Comparison of ENCODE assay signal across 9 mouse cellular contexts in the genomic region with DNA sequence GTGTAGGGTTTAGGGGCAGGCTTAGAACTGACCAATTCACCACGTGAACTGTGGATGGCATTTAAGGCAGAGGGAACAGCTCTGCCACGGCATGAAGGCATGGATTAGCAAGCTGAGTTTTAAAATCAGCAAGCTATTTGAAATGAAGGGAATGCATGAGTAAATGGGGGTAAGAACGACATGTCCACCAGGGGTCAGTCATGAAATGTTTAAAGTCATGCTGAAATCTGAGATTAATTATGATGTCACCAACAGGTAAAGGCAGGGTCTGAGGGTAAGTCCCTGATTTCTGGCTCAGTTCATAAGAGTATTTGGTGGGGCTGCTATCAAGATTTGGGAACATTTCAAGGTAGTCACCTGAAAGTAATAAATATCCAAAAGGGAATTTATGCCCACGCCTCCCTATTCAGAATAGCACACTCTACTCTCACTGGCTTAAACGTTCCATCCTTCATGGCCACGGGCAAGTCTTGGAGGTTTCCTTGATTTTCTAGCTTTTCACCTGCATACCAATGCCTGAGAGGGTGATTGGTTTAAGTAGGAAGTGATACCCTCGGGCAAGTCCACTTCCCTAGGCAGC. TPM values are rescaled to one million over a fixed set of nuclear protein-coding genes. Genes with fewer than 3 reads are reported as not detected.
DNase-seq lines count a peak whose midpoint lies in the region; ATAC-seq and TF ChIP-seq lines count a peak whose summit lies in the region.
"Had no signal": no experiment of that assay in that cellular context is flagged by ENCODE, and none has a peak within 500 bp of the region (broad histone marks: within the 10 kb centered on the region; RNA-seq: fewer than 3 reads in every experiment).

No protein-coding gene starts in this region.

- no peak for TF ChIP-seq CTCF in olfactory bulb, adult 2 months (IDR thresholded peaks at IDR 0.05; ENCODE audit: insufficient read depth, low read depth, low read length)

- peak; percentile 54 for DNase-seq in gastrocnemius, adult 18-20 months (ENCODE audit: low spot score)
- no peak for DNase-seq in gastrocnemius, adult 8-10 months (ENCODE audit: low spot score in 2 of 2)
- peak; percentile 62 for DNase-seq in forebrain, embryonic 14.5 days (ENCODE audit: low spot score)
- peak; percentile 76 for DNase-seq in induced T-regulatory cell, adult 2 months (ENCODE audit: low read depth)
- DNase-seq in lung, adult 18-20 months, result peak; percentile 11 to 44
- no peak for DNase-seq in thymus, postnatal 25 days

- H3K27ac ChIP-seq in forebrain, embryonic 14.5 days (ENCODE audit: low read depth, low read length), result peak overlapping the region; percentile 78; the same call in 1 of the 2 replicates
- H3K27ac ChIP-seq in olfactory bulb, adult 2 months (ENCODE audit: insufficient read depth, low read depth, low read length), result peak overlapping the region; percentile 95

- no peaks in the 10 kb centered on the region for H3K9me3 ChIP-seq in forebrain, embryonic 14.5 days (replicated peaks; ENCODE audit: control insufficient read depth, low read length)

- no peaks in the 10 kb centered on the region for H3K36me3 ChIP-seq in forebrain, embryonic 14.5 days (ENCODE audit: control insufficient read depth, insufficient read depth, low read length)

- no peaks in the 10 kb centered on the region for H3K27me3 ChIP-seq in forebrain, embryonic 14.5 days (replicated peaks; ENCODE audit: control insufficient read depth, insufficient read depth, low read length)

- H3K4me3 ChIP-seq in forebrain, embryonic 14.5 days (ENCODE audit: low read depth, low read length), result peak overlapping the region; percentile 41
- peak overlapping the region; percentile 50 for H3K4me3 ChIP-seq in olfactory bulb, adult 2 months (ENCODE audit: insufficient read depth, low read depth, low read length)

- ATAC-seq in cerebellum, adult (ENCODE audit: insufficient number of reproducible peaks, low FRiP score, low TSS enrichment), result 0 out of 2 replicates have a peak, but pooled peaks have one; percentile 6
- peak; percentile 1; the same call in 1 of the 2 replicates for ATAC-seq in forebrain, embryonic 14.5 days
- ATAC-seq: Patski had no signal

- no peak for TF ChIP-seq POLR2A in olfactory bulb, adult 2 months (IDR thresholded peaks at IDR 0.05; ENCODE audit: insufficient read depth, low read depth, low read length)

- peak overlapping the region; percentile 68 for H3K9ac ChIP-seq in forebrain, embryonic 14.5 days (ENCODE audit: low read length)

- 30% methylated on average over 7 of the region's 7 CpGs for WGBS in forebrain, embryonic 14.5 days
- 16% methylated on average over 7 of the region's 7 CpGs for WGBS in olfactory bulb, adult 2 months

- peak overlapping the region; percentile 80 for H3K4me2 ChIP-seq in forebrain, embryonic 14.5 days (ENCODE audit: low read length)

- peaks cover 8% of the 10 kb centered on the region; the same call in 1 of the 2 replicates for H3K4me1 ChIP-seq in forebrain, embryonic 14.5 days (ENCODE audit: control insufficient read depth, insufficient read depth, low read length)
- peaks cover 18% of the 10 kb centered on the region; the same call in 1 of the 2 replicates for H3K4me1 ChIP-seq in olfactory bulb, adult 2 months (ENCODE audit: control insufficient read depth, insufficient read depth, low read length)

RNA-seq across cellular contexts. Expression of a gene that starts 2.8 kb away (rescaled TPM):
- 1 to 10 TPM in 1 of 2 experiments, under 1 TPM in 1; 0.74 to 1.2 TPM for total RNA-seq in gastrocnemius, adult 18-20 months (2021)
- 1 to 10 TPM in 2 of 4 experiments, under 1 TPM in 2; 0.17 to 1.1 (median 0.82) TPM for total RNA-seq in gastrocnemius, adult 8-10 months (2022)
- polyA plus RNA-seq in forebrain, embryonic 14.5 days (2014; fragmentation: Nextera tagmentation; extraction: Ambion mirVana), result 1.2 and 1.3 TPM in 2 replicates
- not detected in 2 replicates for polyA plus RNA-seq in olfactory bulb, adult 2 months (2012; ENCODE audit: insufficient read depth, insufficient read length, low replicate concordance, missing spikeins)

RNA-seq across cellular contexts. Expression of a gene that starts 32.9 kb away (rescaled TPM):
- total RNA-seq in gastrocnemius, adult 18-20 months (2021), result 100 to 1,000 TPM; 157 to 163 TPM
- 100 to 1,000 TPM; 185 to 209 (median 194) TPM for total RNA-seq in gastrocnemius, adult 8-10 months (2022)
- polyA plus RNA-seq in forebrain, embryonic 14.5 days (2014; fragmentation: Nextera tagmentation; extraction: Ambion mirVana), result 631 and 644 TPM in 2 replicates
- polyA plus RNA-seq in olfactory bulb, adult 2 months (2012; ENCODE audit: insufficient read depth, insufficient read length, low replicate concordance, missing spikeins), result 795 TPM in 1 of 2 replicates, not detected in the other

RNA-seq across cellular contexts. Expression of a gene that starts 57.2 kb away (rescaled TPM):
- 10 to 100 TPM; 30.7 to 33.2 TPM for total RNA-seq in gastrocnemius, adult 18-20 months (2021)
- 10 to 100 TPM; 33.2 to 45.9 (median 39.9) TPM for total RNA-seq in gastrocnemius, adult 8-10 months (2022)
- 4.9 and 8.8 TPM in 2 replicates for polyA plus RNA-seq in forebrain, embryonic 14.5 days (2014; fragmentation: Nextera tagmentation; extraction: Ambion mirVana)
- not detected in 2 replicates for polyA plus RNA-seq in olfactory bulb, adult 2 months (2012; ENCODE audit: insufficient read depth, insufficient read length, low replicate concordance, missing spikeins)

Comparison
In these comparisons a context has a peak if more than half of its experiments do, and no peak if none do; other contexts are left out.
1. DNase-seq: peak in gastrocnemius, adult 18-20 months (single experiment), forebrain, embryonic 14.5 days (single experiment), induced T-regulatory cell, adult 2 months (single experiment) and lung, adult 18-20 months (2 of 2); none in gastrocnemius, adult 8-10 months (0 of 2) and thymus, postnatal 25 days (single experiment).